Mouse (Mus musculus): ENCODE results near the gene Klhl5.

DNA sequence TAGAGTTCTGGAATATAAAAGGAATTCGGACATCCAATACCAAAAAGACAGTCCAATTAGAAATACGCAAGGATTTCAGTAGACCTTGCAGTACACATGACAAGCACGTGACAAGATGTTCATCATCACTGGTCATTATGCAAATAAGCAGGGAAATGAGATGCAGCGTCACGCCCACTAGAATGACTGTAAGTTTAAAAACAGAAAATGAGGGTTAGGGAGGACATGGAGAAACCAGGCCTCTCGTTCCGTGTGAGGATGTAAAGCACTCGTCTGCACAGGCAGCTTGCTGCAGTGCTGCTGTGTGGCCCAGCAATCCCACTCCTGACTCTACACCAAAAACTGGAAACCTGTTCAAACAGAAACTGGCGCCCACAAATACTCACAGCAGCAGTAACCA lies 62.9 kb downstream of the Klhl5 start:
- TF ChIP-seq CTCF (IDR thresholded peaks at IDR 0.05; ENCODE audit: borderline replicate concordance, insufficient read depth, low read depth, low read length), result no peak
- no peak for TF ChIP-seq POLR2A (IDR thresholded peaks at IDR 0.05; ENCODE audit: borderline replicate concordance, insufficient read depth, low read length)

All from cerebellum, adult 2 months (tissue).